Mouse (Mus musculus) hindbrain, embryonic 13.5 days (tissue): Measurements from ENCODE around the gene Flcn. TPM values are rescaled to one million over a fixed set of nuclear protein-coding genes. Genes with fewer than 3 reads are reported as not detected.

Experiments
- ATAC-seq: fragments of 200-750 bp; cut with Nextera tagmentation; 2 replicates; pipeline ENCODE4 v1.8.0; 2017; ENCODE audit warnings: moderate TSS enrichment; ENCODE audit not compliant: low FRiP score
- H3K27ac ChIP-seq: fragments of 300-500 bp; sonication (generic); 2 replicates; pipeline ENCODE4 v1.5.1; 2015; ENCODE audit warnings: inconsistent platforms, mild to moderate bottlenecking, moderate library complexity
- H3K27me3 ChIP-seq: fragments of 300-500 bp; sonication (generic); 2 replicates; pipeline ENCODE4 v1.6.1; 2015; ENCODE audit warnings: mild to moderate bottlenecking, inconsistent platforms
- H3K36me3 ChIP-seq: fragments of 300-500 bp; sonication (generic); 2 replicates; pipeline ENCODE4 v1.6.1; 2015; ENCODE audit warnings: mild to moderate bottlenecking, inconsistent platforms
- H3K4me1 ChIP-seq: fragments of 300-500 bp; sonication (generic); replicated peaks from 2 replicates; pipeline ENCODE4 v1.6.1; 2015; ENCODE audit warnings: inconsistent platforms
- H3K4me2 ChIP-seq: fragments of 300-500 bp; sonication (generic); 2 replicates; pipeline ENCODE4 v1.6.1; 2015; ENCODE audit warnings: inconsistent platforms, mild to moderate bottlenecking, moderate library complexity
- H3K4me3 ChIP-seq: fragments of 300-500 bp; sonication (generic); 2 replicates; pipeline ENCODE4 v1.5.1; 2015; ENCODE audit warnings: mild to moderate bottlenecking, inconsistent platforms
- H3K9ac ChIP-seq: fragments of 300-500 bp; sonication (generic); 2 replicates; pipeline ENCODE4 v1.6.1; 2015; ENCODE audit warnings: mild to moderate bottlenecking, inconsistent platforms
- H3K9me3 ChIP-seq: fragments of 300-500 bp; sonication (generic); 2 replicates; pipeline ENCODE4 v1.6.1; 2016; ENCODE audit warnings: inconsistent platforms
- WGBS: fragments of 180-500 bp; shearing (Covaris S2); methylation state at CpG from one replicate; pipeline ENCODE4 v1.1.7; 2015; 5-methylcytosine and 5-hydroxymethylcytosine counted together
- polyA plus RNA-seq: library from polyadenylated mRNA; unstranded; fragments of >200 nt; fragmentation: Nextera tagmentation; extraction: Ambion mirVana; gene quantifications from 2 replicates; pipeline ENCODE4 v1.2.1, GENCODE M21; 2015

The Flcn gene
- polyA plus RNA-seq, 1 experiment from 2014 or later = 39.6 TPM

DNA sequence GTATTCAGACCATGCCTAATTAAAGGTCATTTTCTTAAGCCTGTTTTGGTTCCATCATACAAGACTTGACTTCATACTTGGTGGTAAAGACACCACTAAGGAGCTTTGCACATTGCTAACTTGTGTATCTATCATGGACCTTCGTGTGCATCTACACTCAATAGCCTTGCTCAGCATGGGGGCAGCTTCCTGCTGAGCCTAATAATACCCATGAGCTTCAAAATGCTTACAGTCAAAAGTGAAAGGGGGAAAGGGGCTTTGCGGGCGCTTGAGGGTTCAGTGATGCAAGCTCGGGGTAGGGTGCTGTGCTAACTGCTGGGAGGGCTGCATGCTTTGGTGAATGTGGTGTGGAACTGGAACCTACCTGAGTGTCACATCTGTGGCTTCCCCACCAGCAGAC is 53.5 kb downstream of the Flcn start:
- Histone ChIP-seq H3K27ac (no peak overlapping the region), H3K4me1 (peaks cover 7% of the 10 kb centered on the region; the same call in 1 of the 2 replicates), H3K27me3 (no peaks in the 10 kb centered on the region), H3K36me3 (peaks cover 97% of the 10 kb centered on the region), H3K9me3 (no peaks in the 10 kb centered on the region), H3K4me2 (no peak overlapping the region), H3K4me3 (no peak overlapping the region), H3K9ac (no peak overlapping the region)
- WGBS = 59% methylated on average over 4 of the region's 4 CpGs
- ATAC-seq = no peak

DNA sequence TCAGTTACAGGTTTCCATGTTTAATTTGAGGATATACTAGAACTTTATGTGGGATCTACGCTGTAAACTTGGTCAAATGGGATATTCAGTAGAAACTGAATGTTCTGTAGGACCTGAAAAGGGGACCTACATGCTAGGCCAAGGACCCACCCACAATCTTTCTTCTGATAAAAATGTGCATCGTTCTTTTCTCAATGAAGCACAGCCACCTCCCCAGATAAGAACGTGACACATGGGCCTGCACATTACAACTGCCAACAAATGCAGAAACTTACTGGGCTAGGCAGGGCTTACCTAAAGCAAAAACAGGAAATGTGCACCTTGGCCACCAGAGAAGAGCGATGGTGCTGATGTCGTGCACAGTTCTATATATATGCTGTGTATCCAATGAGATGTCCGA is 55.3 kb downstream of the Flcn start:
- WGBS = 97% methylated on average over 6 of the region's 6 CpGs
- no peaks in the 10 kb centered on the region for H3K9me3 ChIP-seq

DNA sequence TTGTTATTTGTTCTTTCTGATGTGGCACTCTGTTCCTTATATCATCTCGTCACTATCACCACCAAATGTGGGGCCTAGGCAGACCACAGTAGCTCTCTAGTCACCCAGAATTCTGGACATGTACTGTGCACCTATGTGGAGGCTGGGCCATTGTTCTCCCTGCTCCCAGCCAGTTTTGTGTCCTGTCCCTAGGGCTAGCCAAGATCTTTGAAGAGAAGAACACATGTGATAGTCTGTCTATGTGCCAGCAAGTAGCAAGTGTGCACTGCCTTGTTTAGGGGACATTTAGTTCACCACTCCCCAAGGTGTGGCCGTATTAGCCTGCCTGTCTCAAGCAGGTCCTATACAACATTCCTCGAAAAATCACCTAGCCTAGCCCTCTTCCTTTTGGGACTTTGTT is 60.8 kb downstream of the Flcn start:
- Histone ChIP-seq H3K4me1 (no peaks in the 10 kb centered on the region), H3K9ac (no peak overlapping the region), H3K27me3 (no peaks in the 10 kb centered on the region), H3K36me3 (peaks cover 71% of the 10 kb centered on the region), H3K4me2 (no peak overlapping the region), H3K9me3 (no peaks in the 10 kb centered on the region), H3K4me3 (no peak overlapping the region), H3K27ac (no peak overlapping the region)
- ATAC-seq = no peak
- 96% methylated on average over 3 of the region's 3 CpGs for WGBS

More for the DNA sequence above, 55.3 kb downstream of the Flcn start:
- Histone ChIP-seq H3K27me3 (no peaks in the 10 kb centered on the region), H3K4me1 (peaks cover 7% of the 10 kb centered on the region; the same call in 1 of the 2 replicates), H3K4me3 (no peak overlapping the region), H3K27ac (no peak overlapping the region), H3K4me2 (no peak overlapping the region), H3K9ac (no peak overlapping the region), H3K36me3 (peaks cover 95% of the 10 kb centered on the region)
- no peak for ATAC-seq

DNA sequence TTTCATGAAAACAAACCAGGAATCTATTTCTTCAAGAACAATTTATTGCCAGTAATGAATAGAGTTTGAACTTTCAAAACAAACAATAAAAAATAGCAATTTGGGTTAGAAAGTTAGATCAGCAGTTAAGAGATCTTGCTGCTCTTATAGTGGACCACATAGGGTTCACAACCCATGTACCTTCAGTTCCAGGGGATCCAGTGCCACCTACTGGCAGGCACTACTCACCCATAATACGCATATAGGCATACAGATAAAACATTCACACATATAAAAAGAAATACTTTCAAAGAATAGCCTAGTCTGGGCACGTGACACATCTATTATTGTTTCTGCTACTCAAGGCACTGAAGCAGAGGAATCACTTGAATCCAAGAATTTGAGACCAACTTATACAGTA is 63.2 kb downstream of the Flcn start:
- H3K36me3 ChIP-seq = peaks cover 71% of the 10 kb centered on the region
- H3K4me3 ChIP-seq = no peak overlapping the region
- ATAC-seq = no peak
- H3K9ac ChIP-seq = no peak overlapping the region
- H3K27ac ChIP-seq = no peak overlapping the region
- H3K4me1 ChIP-seq = no peaks in the 10 kb centered on the region
- H3K9me3 ChIP-seq = no peaks in the 10 kb centered on the region
- no peaks in the 10 kb centered on the region for H3K27me3 ChIP-seq
- 89% methylated on average over 2 of the region's 2 CpGs for WGBS
- H3K4me2 ChIP-seq = no peak overlapping the region

DNA sequence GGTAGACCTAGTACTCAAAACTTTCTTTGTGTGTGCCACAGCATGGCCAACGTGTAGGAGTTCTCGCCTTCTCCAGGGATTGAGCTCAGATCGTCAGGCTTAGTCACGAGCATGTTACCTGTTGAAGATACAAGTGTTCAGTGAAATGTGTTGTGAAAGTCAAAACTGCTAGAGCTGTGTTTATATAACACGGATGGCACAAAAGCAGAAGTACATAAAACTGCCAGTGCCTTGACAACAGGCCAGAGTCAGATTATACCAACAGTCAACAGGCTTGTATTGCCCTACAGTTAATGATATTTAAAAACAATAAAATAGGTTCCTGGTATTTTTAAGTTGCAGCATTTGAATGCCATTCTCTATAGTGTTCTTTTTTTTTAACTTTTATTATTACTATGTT is 64.0 kb downstream of the Flcn start:
- H3K4me3 ChIP-seq = no peak overlapping the region
- no peak overlapping the region for H3K9ac ChIP-seq
- H3K27me3 ChIP-seq = no peaks in the 10 kb centered on the region
- peaks cover 71% of the 10 kb centered on the region for H3K36me3 ChIP-seq
- no peaks in the 10 kb centered on the region for H3K4me1 ChIP-seq
- H3K9me3 ChIP-seq = no peaks in the 10 kb centered on the region
- WGBS = 91% methylated on average over 5 of the region's 5 CpGs
- no peak for ATAC-seq
- no peak overlapping the region for H3K4me2 ChIP-seq
- H3K27ac ChIP-seq = no peak overlapping the region

DNA sequence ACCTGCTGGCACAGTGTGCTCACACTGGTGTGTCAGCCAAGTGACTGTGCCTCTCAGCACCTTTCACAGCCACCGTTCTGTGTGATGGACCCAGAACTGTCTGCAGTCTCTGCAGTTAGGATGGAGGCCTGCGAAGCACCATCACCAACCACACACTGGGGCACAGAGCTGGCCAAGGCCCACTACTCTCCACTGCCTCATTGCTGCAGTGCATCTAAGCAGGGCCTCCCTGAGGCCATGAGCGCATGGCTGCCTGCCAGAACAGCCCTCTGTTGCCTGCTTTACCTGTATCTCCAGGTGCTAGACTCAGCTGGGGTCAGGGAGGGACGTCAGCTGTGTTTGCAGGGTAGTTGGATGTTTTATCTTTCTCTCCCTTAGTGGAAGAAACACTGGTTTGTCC is 65.4 kb downstream of the Flcn start:
- H3K4me3 ChIP-seq = no peak overlapping the region
- peaks cover 73% of the 10 kb centered on the region for H3K36me3 ChIP-seq
- no peaks in the 10 kb centered on the region for H3K27me3 ChIP-seq
- ATAC-seq = no peak
- no peaks in the 10 kb centered on the region for H3K9me3 ChIP-seq
- no peak overlapping the region for H3K27ac ChIP-seq
- no peak overlapping the region for H3K9ac ChIP-seq
- no peak overlapping the region for H3K4me2 ChIP-seq
- 97% methylated on average over 4 of the region's 4 CpGs for WGBS
- H3K4me1 ChIP-seq = no peaks in the 10 kb centered on the region

DNA sequence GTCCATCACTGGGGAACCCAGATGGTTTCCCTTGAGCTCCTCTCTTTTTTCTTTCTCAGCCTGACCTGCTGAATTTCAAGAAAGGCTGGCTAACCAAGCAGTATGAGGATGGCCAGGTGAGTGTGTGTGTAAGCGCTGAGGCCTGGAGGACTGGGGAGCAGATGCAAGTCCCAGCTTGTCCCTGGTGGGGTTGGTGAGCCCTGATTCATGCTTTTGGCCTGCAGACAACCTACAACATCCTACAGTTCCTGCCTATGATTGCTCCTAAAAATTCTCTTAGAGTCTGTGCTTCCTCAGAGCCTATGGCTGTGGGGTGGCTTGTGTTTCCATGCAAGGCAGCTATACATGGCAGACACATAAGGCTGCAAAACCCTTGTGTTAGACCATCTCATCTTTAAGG is 66.1 kb downstream of the Flcn start:
- 100% methylated on average over 1 of the region's 1 CpGs for WGBS
- peaks cover 73% of the 10 kb centered on the region for H3K36me3 ChIP-seq

DNA sequence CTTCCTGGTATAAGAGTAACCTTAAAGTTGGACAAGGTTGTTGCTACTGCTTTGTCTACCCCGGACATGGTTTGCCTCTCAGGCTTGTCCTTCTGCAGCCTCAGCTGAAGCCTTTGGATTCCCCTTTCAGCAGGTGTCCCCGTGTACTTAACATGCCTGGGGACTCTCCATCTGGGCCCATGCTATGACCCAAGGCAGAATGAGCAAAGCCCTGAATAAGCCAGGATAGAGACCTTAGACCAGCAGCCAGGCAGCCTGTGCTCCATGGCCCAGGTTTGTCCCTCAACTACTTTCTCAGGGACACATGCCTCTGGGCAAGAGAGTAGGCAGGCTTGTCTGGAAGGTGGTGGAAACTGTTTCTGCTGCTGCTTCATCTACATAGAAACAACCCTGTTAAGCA is 66.5 kb downstream of the Flcn start:
- no peak for ATAC-seq
- no peaks in the 10 kb centered on the region for H3K27me3 ChIP-seq
- 97% methylated on average over 2 of the region's 2 CpGs for WGBS
- no peak overlapping the region for H3K27ac ChIP-seq
- no peaks in the 10 kb centered on the region for H3K9me3 ChIP-seq
- H3K4me3 ChIP-seq = no peak overlapping the region
- H3K36me3 ChIP-seq = peaks cover 74% of the 10 kb centered on the region
- no peak overlapping the region for H3K4me2 ChIP-seq
- no peaks in the 10 kb centered on the region for H3K4me1 ChIP-seq
- no peak overlapping the region for H3K9ac ChIP-seq

More for the DNA sequence above, 66.1 kb downstream of the Flcn start:
- ATAC-seq = no peak
- H3K27me3 ChIP-seq = no peaks in the 10 kb centered on the region
- no peaks in the 10 kb centered on the region for H3K4me1 ChIP-seq
- no peaks in the 10 kb centered on the region for H3K9me3 ChIP-seq
- H3K9ac ChIP-seq = no peak overlapping the region
- no peak overlapping the region for H3K4me3 ChIP-seq
- H3K27ac ChIP-seq = no peak overlapping the region
- H3K4me2 ChIP-seq = no peak overlapping the region

DNA sequence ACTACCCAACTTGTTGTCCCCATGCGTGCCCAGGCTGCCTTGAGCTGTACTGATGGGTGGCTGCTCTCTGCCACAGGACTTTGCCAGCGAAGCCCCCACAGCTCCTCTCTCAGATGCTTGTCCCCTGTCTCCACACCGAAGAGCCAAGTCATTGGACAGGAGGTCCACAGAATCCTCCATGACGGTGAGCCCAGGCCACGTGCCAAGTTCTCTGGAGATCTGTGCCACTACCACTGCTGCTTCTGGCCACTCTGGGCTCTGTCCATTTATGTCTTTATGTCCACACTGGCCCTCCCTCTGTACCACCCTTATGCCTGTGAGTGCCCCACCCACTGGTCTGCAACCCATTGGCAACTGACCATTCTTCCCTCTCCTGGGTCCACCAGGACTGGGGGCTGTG is 67.9 kb downstream of the Flcn start:
- no peaks in the 10 kb centered on the region for H3K4me1 ChIP-seq
- 95% methylated on average over 5 of the region's 5 CpGs for WGBS
- H3K4me2 ChIP-seq = no peak overlapping the region
- no peak for ATAC-seq
- H3K9me3 ChIP-seq = no peaks in the 10 kb centered on the region
- no peak overlapping the region; the same call in 1 of the 2 replicates for H3K9ac ChIP-seq
- H3K27me3 ChIP-seq = no peaks in the 10 kb centered on the region
- H3K4me3 ChIP-seq = no peak overlapping the region
- peaks cover 87% of the 10 kb centered on the region for H3K36me3 ChIP-seq
- H3K27ac ChIP-seq = no peak overlapping the region

Other genes starting within 250 kb of the Flcn start
- not detected in 2 replicates for gene Olfr222, start 233.8 kb downstream of the Flcn start, polyA plus RNA-seq
- gene Olfr223, start 216.7 kb downstream of the Flcn start, polyA plus RNA-seq = not detected in 2 replicates
- gene Mprip, start 148.7 kb downstream of the Flcn start, polyA plus RNA-seq = 36.6 and 37.9 TPM in 2 replicates
- gene Pld6, start 22.4 kb downstream of the Flcn start, polyA plus RNA-seq = 4.7 and 5.0 TPM in 2 replicates
- 61.5 and 64.1 TPM in 2 replicates for gene Nt5m, start 29.4 kb upstream of the Flcn start, polyA plus RNA-seq
- 205 and 210 TPM in 2 replicates for gene Cops3, start 29.8 kb upstream of the Flcn start, polyA plus RNA-seq
- gene Med9, start 138.2 kb upstream of the Flcn start, polyA plus RNA-seq = 33.9 and 34.1 TPM in 2 replicates
- gene Rasd1, start 154.9 kb upstream of the Flcn start, polyA plus RNA-seq = 0.93 and 1.2 TPM in 2 replicates
- 7.4 and 9.1 TPM in 2 replicates for gene Pemt, start 236.5 kb upstream of the Flcn start, polyA plus RNA-seq